Mouse (Mus musculus): ENCODE results near the gene Dcun1d3. TPM values are rescaled to one million over a fixed set of nuclear protein-coding genes. Genes with fewer than 3 reads are reported as not detected.

The Dcun1d3 gene
- polyA plus RNA-seq, 1 experiment = 8.6 TPM

DNA sequence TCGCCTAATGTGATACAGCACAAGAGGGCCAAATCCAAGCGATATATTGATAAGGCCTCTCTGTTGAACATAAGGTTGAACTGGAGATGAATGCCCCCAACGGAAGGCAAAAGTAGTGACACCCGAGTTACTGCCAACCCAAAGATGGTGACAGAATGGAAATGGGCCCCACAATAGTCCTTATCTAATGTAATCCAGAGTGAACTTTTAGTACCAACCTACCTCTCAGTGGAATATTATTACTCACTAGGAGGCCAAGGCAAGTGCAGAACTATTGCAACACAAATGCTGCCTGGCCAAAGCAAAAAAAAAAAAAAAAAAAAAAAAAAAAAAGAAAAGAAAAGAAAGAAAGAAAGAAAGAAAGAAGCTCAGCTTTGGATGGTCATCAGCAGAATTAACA, 3.4 kb downstream of the Dcun1d3 start:
- DNase-seq = no peak
- peaks cover 10% of the 10 kb centered on the region; the same call in 1 of the 2 replicates for H3K4me1 ChIP-seq (ENCODE audit: control insufficient read depth, insufficient read depth, low read length)
- no peaks in the 10 kb centered on the region for H3K36me3 ChIP-seq (ENCODE audit: control insufficient read depth, insufficient read depth, low read length)
- 0 out of 2 replicates have a peak overlapping the region, but pooled peaks have one; percentile 19 for H3K27ac ChIP-seq (ENCODE audit: insufficient read depth, low read depth, low read length)
- no peaks in the 10 kb centered on the region for H3K27me3 ChIP-seq (replicated peaks; ENCODE audit: control insufficient read depth, insufficient read depth, low read length)
- WGBS = 93% methylated on average over 4 of the region's 4 CpGs
- TF ChIP-seq POLR2A (IDR thresholded peaks at IDR 0.05; ENCODE audit: low read depth, low read length) (no peak), CTCF (conservative IDR thresholded peaks at IDR 0.05; ENCODE audit: insufficient read depth, insufficient read length, low read depth, low read length) (no peak)
- no peak overlapping the region for H3K4me3 ChIP-seq (ENCODE audit: insufficient read depth, low read depth, low read length)

GRCm38 (mm10) chr7:119892198-119892597, 3.9 kb downstream of the Dcun1d3 start:
- Histone ChIP-seq H3K4me1 (ENCODE audit: control insufficient read depth, insufficient read depth, low read length) (peaks cover 12% of the 10 kb centered on the region; the same call in 1 of the 2 replicates), H3K27ac (ENCODE audit: insufficient read depth, low read depth, low read length) (0 out of 2 replicates have a peak overlapping the region, but pooled peaks have one; percentile 27), H3K27me3 (replicated peaks; ENCODE audit: control insufficient read depth, insufficient read depth, low read length) (no peaks in the 10 kb centered on the region), H3K36me3 (ENCODE audit: control insufficient read depth, insufficient read depth, low read length) (no peaks in the 10 kb centered on the region), H3K4me3 (ENCODE audit: insufficient read depth, low read depth, low read length) (no peak overlapping the region)
- DNase-seq = peak; percentile 36
- WGBS = 70% methylated on average over 1 of the region's 1 CpGs
- no peak for TF ChIP-seq CTCF (conservative IDR thresholded peaks at IDR 0.05; ENCODE audit: insufficient read depth, insufficient read length, low read depth, low read length)
- TF ChIP-seq POLR2A (IDR thresholded peaks at IDR 0.05; ENCODE audit: low read depth, low read length) = no peak

- DNase-seq = no peak
- no peaks in the 10 kb centered on the region for H3K27me3 ChIP-seq (replicated peaks; ENCODE audit: control insufficient read depth, insufficient read depth, low read length)
- no peak overlapping the region for H3K27ac ChIP-seq (ENCODE audit: insufficient read depth, low read depth, low read length)
- peaks cover 13% of the 10 kb centered on the region; the same call in 1 of the 2 replicates for H3K4me1 ChIP-seq (ENCODE audit: control insufficient read depth, insufficient read depth, low read length)
- H3K36me3 ChIP-seq (ENCODE audit: control insufficient read depth, insufficient read depth, low read length) = no peaks in the 10 kb centered on the region; the same call in 1 of the 2 replicates
- no peak overlapping the region for H3K4me3 ChIP-seq (ENCODE audit: insufficient read depth, low read depth, low read length)
- whole genome bisulfite sequencing = 80% methylated on average over 4 of the region's 4 CpGs
- no peak for TF ChIP-seq POLR2A (IDR thresholded peaks at IDR 0.05; ENCODE audit: low read depth, low read length)
- no peak for TF ChIP-seq CTCF (conservative IDR thresholded peaks at IDR 0.05; ENCODE audit: insufficient read depth, insufficient read length, low read depth, low read length)
Observed at GRCm38 (mm10) chr7:119887887-119888286, 8.2 kb downstream of the Dcun1d3 start.

GRCm38 (mm10) chr7:119881229-119881628, 14.9 kb downstream of the Dcun1d3 start:
- Histone ChIP-seq H3K4me1 (ENCODE audit: control insufficient read depth, insufficient read depth, low read length) (peaks cover 19% of the 10 kb centered on the region), H3K4me3 (ENCODE audit: insufficient read depth, low read depth, low read length) (no peak overlapping the region), H3K27me3 (replicated peaks; ENCODE audit: control insufficient read depth, insufficient read depth, low read length) (no peaks in the 10 kb centered on the region), H3K27ac (ENCODE audit: insufficient read depth, low read depth, low read length) (peak overlapping the region; percentile 56), H3K36me3 (ENCODE audit: control insufficient read depth, insufficient read depth, low read length) (peaks cover 1% of the 10 kb centered on the region; the same call in 1 of the 2 replicates)
- 79% methylated on average over 2 of the region's 2 CpGs for WGBS
- TF ChIP-seq POLR2A (IDR thresholded peaks at IDR 0.05; ENCODE audit: low read depth, low read length) (no peak), CTCF (conservative IDR thresholded peaks at IDR 0.05; ENCODE audit: insufficient read depth, insufficient read length, low read depth, low read length) (no peak)
- DNase-seq = no peak

DNA sequence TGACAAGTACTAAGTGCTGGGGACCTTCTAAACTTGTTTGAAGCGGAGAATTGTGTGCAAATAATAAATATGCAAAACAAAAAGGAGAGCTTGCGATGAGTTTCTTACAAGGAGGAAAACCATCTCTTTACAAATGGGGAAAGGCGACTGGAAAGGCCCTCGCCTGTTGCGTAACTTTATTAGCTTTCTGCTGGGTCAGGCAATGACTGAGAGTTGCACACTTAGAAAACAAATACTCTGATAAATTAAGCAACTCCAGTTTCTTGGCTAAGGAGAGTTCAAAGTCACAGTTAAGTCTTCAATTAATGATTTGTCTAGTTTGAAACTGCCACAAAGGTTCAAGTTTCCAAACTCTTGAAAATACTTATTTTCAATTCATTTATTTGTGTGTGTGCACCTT, 15.8 kb downstream of the Dcun1d3 start:
- H3K4me3 ChIP-seq (ENCODE audit: insufficient read depth, low read depth, low read length) = no peak overlapping the region
- peak overlapping the region; percentile 94 for H3K27ac ChIP-seq (ENCODE audit: insufficient read depth, low read depth, low read length)
- peak; percentile 87 for DNase-seq
- peaks cover 1% of the 10 kb centered on the region; the same call in 1 of the 2 replicates for H3K36me3 ChIP-seq (ENCODE audit: control insufficient read depth, insufficient read depth, low read length)
- 54% methylated on average over 5 of the region's 5 CpGs for WGBS
- H3K4me1 ChIP-seq (ENCODE audit: control insufficient read depth, insufficient read depth, low read length) = peaks cover 20% of the 10 kb centered on the region
- H3K27me3 ChIP-seq (replicated peaks; ENCODE audit: control insufficient read depth, insufficient read depth, low read length) = no peaks in the 10 kb centered on the region
- TF ChIP-seq CTCF (conservative IDR thresholded peaks at IDR 0.05; ENCODE audit: insufficient read depth, insufficient read length, low read depth, low read length) (no peak), POLR2A (IDR thresholded peaks at IDR 0.05; ENCODE audit: low read depth, low read length) (no peak)

- Histone ChIP-seq H3K27ac (ENCODE audit: insufficient read depth, low read depth, low read length) (peak overlapping the region; percentile 94; the same call in 1 of the 2 replicates), H3K36me3 (ENCODE audit: control insufficient read depth, insufficient read depth, low read length) (peaks cover 1% of the 10 kb centered on the region; the same call in 1 of the 2 replicates), H3K4me1 (ENCODE audit: control insufficient read depth, insufficient read depth, low read length) (peaks cover 24% of the 10 kb centered on the region), H3K27me3 (replicated peaks; ENCODE audit: control insufficient read depth, insufficient read depth, low read length) (no peaks in the 10 kb centered on the region), H3K4me3 (ENCODE audit: insufficient read depth, low read depth, low read length) (no peak overlapping the region)
- no peak for TF ChIP-seq POLR2A (IDR thresholded peaks at IDR 0.05; ENCODE audit: low read depth, low read length)
- no peak for TF ChIP-seq CTCF (conservative IDR thresholded peaks at IDR 0.05; ENCODE audit: insufficient read depth, insufficient read length, low read depth, low read length)
- 87% methylated on average over 4 of the region's 4 CpGs for WGBS
- DNase-seq = no peak
Observed at GRCm38 (mm10) chr7:119879171-119879570, 16.9 kb downstream of the Dcun1d3 start.

GRCm38 (mm10) chr7:119875776-119876440, 20.2 kb downstream of the Dcun1d3 start:
- peaks cover 1% of the 10 kb centered on the region; the same call in 1 of the 2 replicates for H3K36me3 ChIP-seq (ENCODE audit: control insufficient read depth, insufficient read depth, low read length)
- TF ChIP-seq CTCF (conservative IDR thresholded peaks at IDR 0.05; ENCODE audit: insufficient read depth, insufficient read length, low read depth, low read length) (no peak), POLR2A (IDR thresholded peaks at IDR 0.05; ENCODE audit: low read depth, low read length) (no peak)
- no peak overlapping the region for H3K4me3 ChIP-seq (ENCODE audit: insufficient read depth, low read depth, low read length)
- peaks cover 24% of the 10 kb centered on the region for H3K4me1 ChIP-seq (ENCODE audit: control insufficient read depth, insufficient read depth, low read length)
- peak; percentile 91 for DNase-seq
- H3K27ac ChIP-seq (ENCODE audit: insufficient read depth, low read depth, low read length) = peak overlapping the region; percentile 68; the same call in 1 of the 2 replicates
- 33% methylated on average over 3 of the region's 3 CpGs for WGBS
- H3K27me3 ChIP-seq (replicated peaks; ENCODE audit: control insufficient read depth, insufficient read depth, low read length) = no peaks in the 10 kb centered on the region

Measured in kidney, adult 2 months (tissue).